Mouse (Mus musculus) adrenal gland, adult (tissue): Measurements from ENCODE around the gene Sema6c.
"Not testable (repeated sequence)": the region's sequence is repeated elsewhere in the genome, so short reads cannot be mapped to it uniquely, and the experiment has no call there.

Source experiments
- DNase-seq, 2 experiments: peaks; one replicate each; pipeline ENCODE4 v3.0.0; 2022 to 2023; ENCODE audit warnings: low spot score in 1 of 2; ENCODE audit not compliant: inconsistent age in 2 of 2

The Sema6c gene

DNA sequence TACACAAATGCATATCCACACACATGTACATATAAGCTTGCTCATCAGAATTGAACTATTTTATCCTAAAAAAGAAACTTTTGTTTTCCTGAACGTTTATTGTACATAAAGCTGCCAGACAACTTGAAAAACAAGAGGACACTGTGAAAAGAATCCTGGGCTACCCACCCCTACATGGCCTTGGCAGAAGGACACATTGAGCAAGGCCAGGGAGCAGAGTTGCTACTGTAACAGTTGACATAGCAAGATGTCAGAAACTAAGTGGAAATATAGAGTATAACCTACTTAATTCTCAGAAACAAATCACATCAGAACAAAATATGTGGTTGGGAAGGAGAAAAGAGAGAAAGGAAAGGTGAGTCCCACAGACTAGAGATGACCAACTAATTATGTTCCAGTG is 21.6 kb downstream of the Sema6c start:
- DNase-seq = peak; percentile 65 to 80

- no peak for DNase-seq
Measured at GRCm38 (mm10) chr3:95184796-95185577, 24.7 kb downstream of the Sema6c start.

DNA sequence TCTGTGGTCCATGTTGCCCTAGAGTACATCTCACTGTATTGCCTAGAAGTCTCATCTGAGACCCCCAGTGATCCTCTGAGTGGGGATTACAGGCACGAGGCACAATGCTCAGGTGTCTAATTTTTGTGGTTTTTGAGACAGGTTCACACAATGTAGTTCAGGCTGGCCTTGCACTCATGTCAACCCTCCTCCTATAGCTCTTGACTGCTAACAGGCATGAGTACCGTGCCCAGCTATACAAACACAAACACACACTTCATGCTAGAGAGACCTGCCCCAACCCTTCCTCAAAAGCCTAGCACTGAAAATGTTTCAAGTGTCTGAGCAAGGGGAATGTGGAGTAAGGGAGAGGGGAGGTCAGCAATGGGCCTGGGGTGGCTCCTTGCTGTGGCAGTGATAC is 25.8 kb downstream of the Sema6c start:
- no peak for DNase-seq

- DNase-seq = peak in 1 of 2 experiments; percentile 58
Measured at GRCm38 (mm10) chr3:95186888-95187287, 26.6 kb downstream of the Sema6c start.

DNA sequence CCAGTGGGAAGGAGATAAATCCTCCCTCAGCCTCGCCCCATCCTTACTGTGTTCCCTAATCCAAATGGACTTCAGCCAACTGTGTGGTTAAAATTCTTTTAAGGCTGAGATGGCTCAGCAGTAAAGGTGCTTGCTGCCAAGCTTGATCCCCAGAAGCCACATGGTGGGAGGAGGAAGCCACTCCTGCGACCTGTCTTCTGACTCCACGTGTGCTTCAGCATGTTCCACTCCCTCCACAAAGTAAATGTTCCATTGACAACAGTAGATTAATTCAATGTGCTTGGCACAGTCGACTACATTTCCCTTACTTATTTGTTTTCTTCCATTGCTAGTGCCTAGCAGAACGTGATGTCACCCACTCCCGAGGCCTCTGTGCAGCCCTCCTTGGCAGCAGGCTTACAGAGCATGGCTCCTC is 34.5 kb downstream of the Sema6c start:
- DNase-seq = no peak

DNA sequence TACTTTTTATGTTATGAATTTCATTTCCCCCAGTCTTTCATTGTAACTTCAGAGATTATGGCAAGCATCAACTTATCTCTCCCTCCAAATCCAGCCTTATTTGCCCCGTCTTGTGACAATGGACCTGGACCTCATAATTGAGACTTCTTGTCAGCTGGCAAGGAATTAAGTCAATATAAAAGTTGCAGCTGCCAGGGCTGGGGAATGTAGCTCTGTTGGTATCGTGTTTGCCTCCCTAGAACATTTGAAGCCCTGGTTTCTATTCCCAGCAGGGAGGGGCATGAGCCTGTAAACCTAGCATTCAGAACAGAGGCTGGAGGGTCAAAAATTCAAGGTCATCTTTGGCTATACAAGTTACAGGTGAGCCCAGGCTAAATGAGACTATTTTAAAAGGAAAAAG is 35.5 kb downstream of the Sema6c start:
- no peak for DNase-seq

GRCm38 (mm10) chr3:95199101-95199500 is 38.8 kb downstream of the Sema6c start:
- no peak for DNase-seq

GRCm38 (mm10) chr3:95200132-95200531 is 39.9 kb downstream of the Sema6c start:
- no peak for DNase-seq

DNA sequence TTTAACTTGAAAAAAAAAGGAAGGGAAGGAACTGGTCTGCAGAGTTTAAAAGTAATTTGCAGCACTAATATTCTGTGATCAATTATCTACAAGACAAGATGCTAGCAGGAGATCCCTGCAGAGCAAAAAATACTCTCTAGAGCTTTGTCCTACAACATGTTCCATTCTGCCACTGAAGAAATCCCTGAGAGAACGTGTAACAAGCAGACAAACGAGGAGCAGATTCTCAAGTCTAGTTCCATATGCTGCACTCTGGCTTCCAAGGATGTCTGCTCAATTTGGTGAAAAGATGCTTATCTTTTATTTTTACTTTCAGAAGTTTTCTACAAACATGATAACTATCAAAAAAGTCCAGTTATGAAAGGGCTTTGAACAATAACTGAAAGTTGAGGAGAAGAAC is 40.3 kb downstream of the Sema6c start:
- no peak for DNase-seq

GRCm38 (mm10) chr3:95203880-95204279 is 43.6 kb downstream of the Sema6c start:
- no peak for DNase-seq

- no peak for DNase-seq
Measured at GRCm38 (mm10) chr3:95208286-95208685, 48.0 kb downstream of the Sema6c start.

DNA sequence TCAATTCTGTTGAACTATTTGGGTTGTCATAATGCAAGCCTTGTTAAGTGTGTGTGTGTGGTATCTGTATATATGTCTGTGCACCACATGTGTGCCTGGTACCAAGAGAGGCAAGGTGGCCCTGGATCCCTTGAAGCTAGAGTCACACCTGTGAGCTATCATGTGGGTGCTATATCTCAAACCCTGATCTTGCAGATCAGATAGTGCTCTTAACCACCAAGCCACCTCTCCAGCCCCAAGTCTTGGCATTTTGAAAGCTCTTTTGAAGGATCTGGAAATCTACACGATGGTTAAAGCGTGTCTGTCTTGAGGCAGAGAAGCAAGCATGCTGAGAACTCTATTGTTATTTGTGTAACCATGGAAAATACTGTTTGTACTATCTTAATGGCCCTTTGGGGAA is 50.3 kb downstream of the Sema6c start:
- no peak for DNase-seq

- not testable (repeated sequence) for DNase-seq
Measured at GRCm38 (mm10) chr3:95212889-95213608, 52.8 kb downstream of the Sema6c start.

GRCm38 (mm10) chr3:95213609-95213975 is 53.3 kb downstream of the Sema6c start:
- no peak for DNase-seq

DNA sequence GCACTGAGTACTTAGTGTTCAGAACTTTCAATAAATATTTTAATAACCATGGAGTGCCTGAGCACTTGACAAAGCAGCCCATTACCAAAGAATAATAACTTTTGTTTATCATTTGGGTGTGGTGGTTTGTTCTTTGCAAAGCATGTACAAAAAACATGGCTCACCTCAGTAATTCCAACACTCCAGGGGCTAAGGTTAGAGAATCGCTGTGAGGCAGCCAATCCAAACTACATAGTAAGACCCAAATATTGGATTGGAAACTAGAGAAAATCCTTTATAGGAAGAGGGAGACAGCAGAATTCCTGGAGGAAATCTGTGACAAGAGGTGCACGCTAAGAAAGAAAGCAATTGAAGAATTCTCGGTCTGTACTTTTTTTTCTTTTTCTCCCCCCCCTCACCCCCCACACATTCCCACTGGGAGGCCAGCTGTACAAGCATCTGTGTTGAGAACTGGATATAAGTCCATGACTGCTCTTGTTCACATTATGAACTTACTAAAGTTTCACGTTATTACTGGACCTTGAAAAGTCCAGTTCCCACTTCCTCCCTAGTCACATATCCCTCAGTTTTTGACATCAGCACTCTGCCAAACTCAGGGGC is 56.5 kb downstream of the Sema6c start:
- no peak for DNase-seq

- peak; percentile 96 to 99 for DNase-seq
Measured at GRCm38 (mm10) chr3:95217255-95218134, 57.2 kb downstream of the Sema6c start, which contains the start of gene Gabpb2. Gene Gabpb2 (minus strand): TSS chr3:95217916.

GRCm38 (mm10) chr3:95218466-95219137 is 58.3 kb downstream of the Sema6c start:
- peak in 1 of 2 experiments; percentile 55 for DNase-seq

DNA sequence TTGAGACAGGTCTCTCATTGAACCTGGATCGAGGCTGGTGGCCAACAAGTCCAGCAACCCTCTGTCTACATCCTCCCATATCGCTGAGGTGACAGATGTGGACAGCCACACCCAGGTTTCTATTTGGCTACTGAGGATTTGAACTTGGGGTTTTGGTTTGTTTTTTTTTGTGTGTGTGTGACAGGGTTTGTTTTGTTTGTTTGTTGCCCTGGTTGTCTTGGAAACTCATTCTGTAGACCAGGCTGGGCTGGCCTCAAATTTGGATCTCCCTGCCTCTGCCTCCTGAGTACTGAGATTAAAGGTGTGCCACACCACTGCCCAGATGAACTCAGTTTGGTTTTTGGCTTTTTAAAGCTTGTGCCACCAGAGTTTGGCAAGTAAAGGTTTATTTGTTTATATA is 62.8 kb downstream of the Sema6c start:
- DNase-seq = no peak
